Mouse (Mus musculus) heart, postnatal 36 days (tissue): Measurements from ENCODE around the gene Ankrd34b. TPM values are rescaled to one million over a fixed set of nuclear protein-coding genes. Genes with fewer than 3 reads are reported as not detected.

Experiments
- DNase-seq, 2 experiments: peaks; one replicate each; pipeline ENCODE4 v3.0.0; 2021 to 2022
- intact Hi-C: fragments of 180-260 bp; cut with DNase I; formaldehyde crosslinking; loops from one replicate; pipeline ENCODE4 v1.15.1; 2025
- total RNA-seq, 2 experiments: library from RNA; stranded (reverse); gene quantifications; 2 replicates each; pipeline ENCODE4 v1.2.3; 2021

Ankrd34b gene
- under 1 TPM in 1 of 2 experiments, not detected in 1; 0.08 TPM for total RNA-seq

DNA sequence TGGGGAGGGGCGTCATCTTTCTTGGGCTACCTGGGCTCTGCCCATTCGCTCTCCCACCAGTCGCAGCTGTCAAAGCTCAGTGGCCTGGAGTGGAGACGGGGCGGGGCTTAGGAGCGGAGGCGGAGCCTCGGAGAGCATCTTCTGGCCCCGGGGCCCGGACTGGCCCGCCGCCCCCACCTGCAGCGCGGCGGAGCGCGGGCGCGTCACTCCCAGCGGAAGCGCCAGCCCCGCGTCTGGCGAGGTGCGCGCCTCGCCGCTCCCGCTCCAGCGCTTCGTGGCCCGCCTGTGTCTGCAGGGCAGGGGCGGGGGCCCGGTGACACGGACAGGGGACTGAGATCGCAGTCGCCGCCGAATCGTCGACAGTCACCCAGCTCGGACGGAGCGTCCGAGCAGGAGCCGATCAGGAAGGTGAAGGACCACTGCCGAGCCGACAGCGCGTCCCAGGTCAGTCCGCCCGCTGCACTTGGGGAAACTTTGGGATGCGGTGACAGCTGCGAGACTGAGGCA is at the start of gene Ankrd34b:
Gene Ankrd34b, plus strand, starts transcription at position 139 of the 507 bp plus-strand sequence.
- intact Hi-C loops, result no loop called here
- DNase-seq, result no peak

DNA sequence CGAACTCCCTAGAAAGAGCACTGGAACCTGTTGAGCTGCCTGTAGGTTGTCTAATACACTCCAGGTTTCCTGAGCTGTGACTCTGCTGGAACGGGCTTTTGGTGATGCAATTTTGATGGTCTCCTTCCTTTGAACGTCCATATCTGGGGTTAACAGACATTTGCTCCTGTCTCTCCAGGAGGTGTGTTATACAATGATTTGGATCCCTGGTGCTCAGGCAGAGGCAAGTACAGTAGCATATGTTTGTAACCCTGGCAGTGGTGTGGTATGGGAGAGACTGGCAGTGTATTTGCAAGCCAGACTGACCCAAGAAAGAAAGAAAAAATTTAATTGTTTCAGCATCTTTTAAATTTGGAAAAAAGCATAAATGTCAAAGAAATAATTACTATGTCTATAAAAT is 38.3 kb upstream of the Ankrd34b start:
- intact Hi-C loops, result no loop called here
- DNase-seq, result no peak

DNA sequence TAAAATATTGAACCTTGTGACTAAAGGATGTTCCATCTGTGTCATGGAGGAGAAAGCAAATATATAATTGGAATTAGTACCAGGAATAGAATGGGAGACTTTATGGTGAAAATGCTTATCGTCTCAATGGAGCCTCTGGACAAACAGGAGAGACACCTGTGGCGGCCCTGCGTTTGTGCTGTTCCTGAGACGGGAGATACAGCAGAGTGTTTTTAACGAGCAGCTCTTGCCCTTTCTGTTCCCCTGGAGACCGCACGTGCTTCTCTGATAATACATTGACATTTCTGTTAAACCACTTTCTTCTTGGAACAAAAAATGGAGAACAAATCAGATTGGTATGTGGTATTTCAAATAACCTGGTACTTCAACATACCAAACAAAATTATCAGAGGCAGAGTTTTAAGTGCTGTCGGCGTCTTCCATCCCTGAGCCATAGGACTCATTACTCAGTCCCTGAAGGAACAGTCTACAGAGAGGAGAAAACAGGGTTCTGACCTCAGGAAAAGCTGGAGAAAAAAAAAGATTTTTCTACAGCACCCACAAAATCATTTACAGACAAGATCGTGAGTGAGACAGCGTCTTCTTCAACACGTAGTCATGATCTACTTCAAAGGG is 32.5 kb upstream of the Ankrd34b start:
- DNase-seq, result no peak
- intact Hi-C loops, result no loop called here

DNA sequence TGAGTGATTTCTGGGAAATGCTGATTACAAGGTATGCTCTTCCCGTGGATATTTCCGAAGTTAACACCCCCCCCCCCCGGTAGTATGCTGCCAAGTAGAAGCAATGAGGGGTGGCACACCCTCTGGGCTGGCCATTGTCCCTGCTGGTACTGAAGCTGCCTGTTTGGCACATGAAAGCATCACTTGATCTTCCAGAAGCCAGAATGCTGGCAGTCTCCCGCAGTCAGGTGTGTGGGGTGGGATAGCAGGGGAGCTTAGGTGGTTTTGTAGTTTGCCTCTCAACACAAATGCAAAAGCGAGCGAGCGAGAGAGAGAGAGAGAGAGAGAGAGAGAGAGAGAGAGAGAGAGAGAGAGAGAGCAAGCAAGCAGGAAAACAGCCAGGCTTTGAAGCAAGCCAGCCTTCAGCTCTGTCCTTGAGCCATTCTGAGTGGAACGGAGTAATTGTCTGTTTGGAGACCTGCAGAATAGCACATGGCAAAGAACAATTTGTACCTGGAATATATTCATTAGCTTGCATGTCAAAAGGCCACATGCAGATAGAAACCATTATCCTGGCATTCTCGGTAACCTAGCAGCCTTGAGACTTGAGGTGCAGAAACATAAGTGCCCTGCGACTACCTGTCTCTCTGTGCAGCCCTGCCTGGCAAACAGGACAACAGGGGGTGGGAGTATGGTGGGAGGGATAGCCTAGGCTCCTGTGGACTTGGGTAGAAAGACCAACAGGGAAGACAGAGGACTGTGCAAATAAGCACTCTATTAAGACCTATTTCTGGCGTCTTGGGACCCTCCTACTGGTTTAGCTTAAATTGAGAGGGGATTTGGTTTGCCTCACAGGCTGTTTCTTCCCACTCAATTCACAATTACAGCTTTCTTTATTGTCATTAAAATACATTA is 27.0 kb upstream of the Ankrd34b start:
- intact Hi-C loops, result no loop called here
- no peak for DNase-seq

DNA sequence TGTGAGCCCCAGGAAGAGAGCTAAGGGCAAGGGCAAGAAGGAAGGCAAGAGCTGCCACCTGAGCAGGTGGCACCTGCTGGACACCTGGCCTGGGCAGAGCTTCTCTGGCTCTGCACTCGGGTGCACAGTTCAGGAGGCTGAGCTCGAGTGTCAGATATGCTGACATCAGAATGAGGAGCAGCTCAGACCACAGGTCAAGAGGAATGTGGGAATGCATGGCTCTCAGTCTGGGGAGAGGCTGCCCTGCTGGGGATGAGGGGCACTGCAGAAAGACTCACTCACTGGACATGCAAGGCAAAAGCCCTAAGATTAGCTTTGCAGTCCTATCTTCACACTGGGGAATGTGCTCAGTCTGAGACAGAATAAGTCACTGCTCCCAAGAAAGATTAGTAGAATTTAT is 23.6 kb upstream of the Ankrd34b start:
- intact Hi-C loops, result no loop called here
- no peak for DNase-seq

DNA sequence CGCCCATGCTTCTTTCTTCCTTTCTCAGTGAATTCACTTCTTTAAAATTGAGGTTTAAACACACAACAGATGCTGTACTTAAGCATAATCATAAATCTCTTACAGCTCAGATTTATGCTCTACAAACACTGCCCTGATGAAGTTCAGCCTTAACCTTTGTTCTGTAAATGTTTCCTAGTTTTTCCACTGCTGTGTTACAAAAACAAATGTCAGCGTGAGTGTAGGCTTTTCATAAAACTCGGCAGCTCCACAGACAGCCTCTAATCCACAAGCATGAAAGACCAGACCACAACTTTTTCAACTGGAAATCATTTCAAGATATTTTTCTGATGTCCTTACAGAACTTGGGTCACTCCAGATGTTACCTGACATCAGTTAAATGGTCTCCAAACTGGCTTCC is 22.2 kb upstream of the Ankrd34b start:
- no peak for DNase-seq
- intact Hi-C loops, result no loop called here

DNA sequence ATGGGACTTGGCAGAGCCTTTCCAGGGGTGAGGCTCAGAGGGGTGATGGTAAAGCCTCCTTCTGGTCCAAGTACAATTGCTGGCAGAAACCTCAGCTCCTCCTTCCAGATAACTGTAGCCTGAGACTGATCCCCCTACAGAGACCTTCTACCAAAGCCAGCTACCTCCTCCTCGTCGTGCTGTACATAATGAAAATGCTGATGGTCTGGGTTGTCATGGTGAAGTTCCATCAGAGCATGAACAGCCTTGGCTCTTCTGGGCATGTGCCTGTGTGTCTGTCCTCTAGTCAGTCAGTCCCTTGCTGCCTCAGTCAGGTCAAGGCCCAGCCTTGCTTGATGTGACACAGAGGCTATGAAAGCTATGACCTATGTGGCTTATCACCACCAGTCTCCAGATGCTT is 15.2 kb upstream of the Ankrd34b start:
- intact Hi-C loops, result no loop called here
- no peak for DNase-seq

DNA sequence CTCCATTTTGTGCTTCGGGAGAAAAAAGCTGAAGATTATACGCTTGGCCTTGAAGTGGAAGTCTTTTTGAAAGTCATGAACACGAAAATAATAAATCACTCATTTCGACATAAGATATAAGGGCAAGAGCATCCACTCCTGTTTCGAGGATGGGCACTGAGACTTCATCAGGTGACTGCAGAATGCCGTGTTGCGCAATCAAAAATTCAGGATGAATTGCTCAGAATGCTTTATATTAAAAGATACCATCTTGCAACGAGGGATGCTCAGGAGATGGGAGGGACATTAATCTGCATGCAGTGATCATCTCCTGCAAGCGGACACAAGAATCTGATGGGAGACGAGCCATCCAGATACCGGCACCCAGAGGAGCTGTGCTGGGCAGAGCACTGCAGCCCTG is 6.1 kb upstream of the Ankrd34b start:
- intact Hi-C loops, result no loop called here
- DNase-seq, result no peak

DNA sequence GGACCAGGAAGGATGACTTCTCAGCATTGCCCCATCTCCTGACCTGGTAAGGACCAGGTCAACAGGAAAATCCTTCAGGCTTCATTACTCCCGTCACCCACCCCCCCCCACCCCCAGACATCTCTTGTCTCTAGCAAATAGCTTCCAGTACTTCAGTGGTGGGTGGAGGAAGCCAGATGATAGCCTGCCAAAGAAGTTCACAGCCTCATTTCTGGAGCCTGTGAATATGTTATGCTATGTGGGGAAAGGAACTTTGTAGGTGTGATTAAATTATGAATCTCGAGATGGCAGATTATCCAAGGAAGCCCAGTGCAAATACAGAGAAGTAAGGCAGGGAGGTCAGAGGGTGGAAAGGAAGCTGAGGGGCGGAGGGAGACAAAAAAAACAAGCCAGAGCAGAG is 2.0 kb upstream of the Ankrd34b start:
- intact Hi-C loops, result no loop called here
- DNase-seq, result no peak

DNA sequence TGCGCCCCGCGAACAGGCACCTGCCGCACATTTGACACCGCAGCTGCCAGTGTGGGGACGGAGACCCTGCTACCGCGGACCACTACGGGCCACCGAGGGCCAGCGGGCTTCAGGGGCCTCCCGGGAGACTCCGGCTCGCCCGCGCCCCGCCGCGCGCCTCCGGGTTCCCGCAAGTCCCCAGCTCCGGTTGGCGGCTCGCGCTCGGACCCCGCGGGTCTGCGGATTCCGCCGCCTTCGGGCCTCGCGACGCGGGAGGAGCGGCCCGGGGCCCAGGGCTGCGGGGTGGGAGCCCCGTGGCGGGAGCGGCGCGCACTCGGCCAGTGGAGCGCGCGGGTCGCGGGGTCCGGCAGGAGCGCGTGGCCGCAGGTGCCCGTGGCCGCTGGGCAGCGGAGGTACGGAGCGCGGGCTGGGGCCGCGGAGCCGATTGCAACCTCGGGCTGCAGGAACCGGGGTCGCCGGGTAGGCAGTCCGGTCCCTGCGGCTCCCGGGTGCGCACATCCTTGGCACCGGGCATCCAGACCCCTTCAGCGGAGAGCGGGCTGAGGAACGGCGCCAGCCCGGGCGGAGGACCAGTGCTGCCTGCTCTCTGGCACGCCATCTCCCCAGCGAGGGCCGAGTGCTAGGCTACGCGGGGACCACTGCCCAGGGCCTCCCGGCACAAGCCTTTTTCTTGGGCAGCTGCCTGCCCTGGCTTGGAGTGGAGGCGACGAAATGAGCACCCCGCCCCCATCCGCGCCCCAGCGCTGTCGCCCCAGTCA is 777 bp downstream of the Ankrd34b start:
- intact Hi-C loops, result no loop called here
- DNase-seq, result no peak

DNA sequence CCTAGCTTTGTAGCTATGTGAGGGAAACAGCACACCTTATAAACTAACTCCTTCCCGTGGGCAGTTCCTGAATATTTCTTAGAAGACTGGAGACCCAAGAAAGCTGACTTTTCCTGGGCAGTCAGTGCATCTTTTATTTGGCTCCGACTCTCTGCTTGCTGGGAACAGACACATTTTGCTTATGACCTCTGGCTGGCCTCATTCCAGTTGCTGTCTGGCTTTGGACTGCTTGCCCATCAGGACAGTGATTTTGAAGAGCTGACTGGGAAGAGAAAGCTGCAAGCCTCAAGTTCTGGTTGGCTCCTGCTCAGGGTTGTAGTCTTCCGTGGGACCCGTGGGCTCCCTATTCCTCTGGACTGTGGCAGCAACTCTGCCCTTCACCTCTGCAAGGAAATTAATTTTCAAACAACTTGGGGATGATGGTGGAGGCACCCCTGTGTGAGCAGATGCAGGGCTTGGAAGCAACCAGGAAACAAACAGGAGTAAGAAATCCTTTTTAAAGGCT is 1.7 kb downstream of the Ankrd34b start:
- DNase-seq, result no peak

DNA sequence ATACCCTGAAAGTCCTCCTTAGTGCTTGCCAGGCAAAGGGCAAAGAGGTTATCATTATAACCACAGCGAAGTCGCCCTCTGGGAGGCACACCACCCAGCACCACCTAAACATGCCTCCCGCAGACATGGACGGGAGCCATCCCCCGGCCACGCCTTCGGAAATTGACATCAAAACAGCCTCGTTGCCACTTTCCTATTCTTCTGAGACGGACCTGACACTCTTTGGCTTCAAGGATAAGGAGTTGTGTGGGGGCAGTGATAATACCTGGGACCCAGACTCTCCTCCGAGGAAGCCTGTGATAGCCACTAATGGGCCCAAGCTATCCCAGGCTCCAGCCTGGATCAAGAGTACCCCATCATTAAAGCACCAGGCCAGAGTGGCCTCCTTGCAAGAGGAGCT is 13.0 kb downstream of the Ankrd34b start:
- DNase-seq, result no peak
- intact Hi-C loops, result no loop called here

More for the DNA sequence above, 1.7 kb downstream of the Ankrd34b start:
- intact Hi-C loops, result no loop called here

DNA sequence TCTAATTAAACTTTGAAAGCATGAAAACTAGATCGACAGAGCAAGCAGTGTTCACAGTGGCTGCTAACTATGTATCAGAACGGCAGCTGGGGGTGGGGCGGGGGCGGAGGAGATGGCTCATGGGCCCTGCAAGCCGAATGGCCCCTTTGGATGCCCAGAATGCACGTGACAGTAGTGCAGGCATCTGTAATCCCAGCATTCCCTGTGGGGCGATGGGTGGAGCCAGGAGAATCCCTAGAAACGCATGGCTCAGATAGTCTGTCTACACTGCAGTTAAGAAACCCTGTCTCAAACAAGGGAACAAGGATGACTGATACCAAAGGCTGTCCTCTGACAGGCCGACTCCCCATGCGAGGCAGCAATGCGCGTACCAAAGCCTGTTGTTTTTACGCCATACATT is 14.6 kb downstream of the Ankrd34b start:
- no peak for DNase-seq
- intact Hi-C loops, result no loop called here

DNA sequence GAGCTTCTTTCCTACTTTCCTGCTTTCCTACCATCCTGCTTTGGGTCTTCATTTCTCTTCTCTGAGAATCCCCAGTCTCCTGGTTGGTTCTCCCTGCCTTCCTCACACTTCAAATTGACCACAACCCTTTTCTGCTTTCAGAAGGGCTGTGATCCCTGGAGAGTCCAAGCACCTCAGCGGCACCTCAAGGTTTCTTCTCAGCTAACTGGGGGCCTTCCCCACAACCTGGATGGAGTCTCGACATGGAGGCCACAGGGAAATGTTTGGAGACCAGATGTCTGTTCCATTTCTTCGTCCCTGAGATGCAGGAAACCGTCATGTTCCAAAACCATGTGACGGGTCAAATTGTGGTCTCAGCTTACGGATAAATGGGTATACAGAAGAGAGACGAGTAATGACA is 21.2 kb downstream of the Ankrd34b start:
- DNase-seq, result no peak
- intact Hi-C loops, result no loop called here

DNA sequence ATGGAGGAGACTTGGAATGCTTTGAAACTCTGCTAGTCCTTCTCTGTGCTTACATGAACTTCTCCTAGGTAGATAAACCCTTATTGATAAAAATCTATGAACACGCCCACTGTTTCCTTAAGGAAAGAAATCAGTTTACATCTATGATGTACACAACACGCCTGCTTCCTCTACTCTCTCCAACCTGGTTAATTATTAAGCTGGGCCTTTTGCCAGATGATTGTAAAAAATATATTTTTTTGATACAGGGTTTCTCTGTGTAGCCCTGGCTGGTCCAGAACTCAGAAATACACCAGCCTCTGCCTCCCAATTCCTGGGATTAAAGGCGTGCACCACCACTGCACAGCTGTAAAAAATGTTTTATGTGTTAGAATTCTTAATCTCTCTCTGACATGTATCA is 39.0 kb downstream of the Ankrd34b start:
- intact Hi-C loops, result no loop called here
- no peak for DNase-seq

DNA sequence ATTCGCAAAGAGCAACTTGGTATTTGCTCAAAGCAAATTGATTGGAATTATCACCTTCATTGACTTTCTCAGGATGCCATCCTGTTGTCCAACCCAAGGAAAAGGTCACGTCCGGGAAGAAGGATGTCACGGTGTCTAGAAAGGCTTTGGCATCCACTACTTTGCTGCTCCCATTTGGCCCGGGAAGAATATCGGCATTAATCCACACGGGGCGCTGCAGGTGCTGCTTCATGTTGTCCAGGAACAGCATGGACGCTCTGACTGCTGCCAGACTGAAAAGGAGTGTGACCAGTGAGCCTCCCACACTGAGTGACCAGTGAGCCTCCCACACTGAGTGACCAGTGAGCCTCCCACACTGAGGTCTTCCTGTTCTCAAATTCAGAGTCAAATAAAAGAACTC is 42.2 kb downstream of the Ankrd34b start:
- intact Hi-C loops, result no loop called here
- no peak for DNase-seq

DNA sequence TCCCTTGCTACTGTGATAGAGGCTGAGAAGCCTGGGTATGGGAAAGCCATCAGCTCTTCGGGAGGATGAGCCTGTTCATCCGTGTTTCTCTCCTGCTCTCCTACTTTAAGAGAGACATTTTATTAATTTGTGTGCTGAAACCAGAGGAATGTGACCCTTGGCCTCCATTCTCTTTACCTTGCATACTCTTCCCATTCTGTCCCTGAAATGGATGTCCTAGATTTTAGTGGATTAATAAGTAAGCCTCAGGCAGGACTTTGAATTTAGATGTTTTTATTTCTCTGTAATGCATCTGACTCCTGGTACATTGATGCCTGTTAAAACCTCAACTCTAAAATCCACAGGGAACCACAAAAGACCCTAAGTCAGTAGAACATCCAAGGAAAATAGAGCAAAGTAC is 43.7 kb downstream of the Ankrd34b start:
- intact Hi-C loops, result no loop called here
- no peak for DNase-seq

DNA sequence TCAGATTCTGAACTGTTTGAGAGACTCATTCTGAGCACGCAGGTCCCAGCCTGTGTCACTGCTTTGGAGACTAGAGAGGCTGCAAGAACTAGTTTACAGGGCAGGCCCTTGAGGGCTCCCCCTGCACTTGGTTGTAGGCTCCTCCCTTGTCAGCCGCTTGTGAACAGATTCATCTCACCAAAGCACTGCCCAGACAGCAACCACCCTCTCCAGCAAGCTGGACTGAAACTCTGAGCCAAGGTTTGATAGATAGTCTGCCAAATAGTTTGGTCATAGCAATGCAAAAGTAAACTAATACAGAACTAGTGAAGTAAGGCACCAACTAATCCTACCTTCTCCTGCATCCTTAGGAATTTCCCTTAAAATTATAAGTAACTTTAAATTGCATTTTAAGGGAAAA is 44.5 kb downstream of the Ankrd34b start:
- no peak for DNase-seq

DNA sequence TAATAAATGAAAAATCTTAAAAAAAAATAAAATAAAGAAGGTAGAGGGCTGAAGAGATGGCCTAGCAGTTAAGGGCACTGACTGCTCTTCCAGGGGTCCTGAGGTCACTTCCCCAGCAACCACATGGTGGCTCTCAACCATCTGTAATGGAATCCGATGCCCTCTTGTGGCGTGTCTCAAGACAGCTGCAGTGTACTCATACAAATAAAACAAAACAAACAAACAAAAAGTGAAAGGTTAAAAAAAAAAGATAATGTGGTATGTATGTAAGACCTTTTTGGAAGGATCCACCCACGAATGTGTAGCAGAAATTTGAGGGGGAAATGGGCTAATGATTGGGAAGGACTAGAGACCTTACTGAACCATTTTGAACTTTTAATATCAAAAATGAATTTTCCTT is 57.7 kb downstream of the Ankrd34b start:
- intact Hi-C loops, result loop anchor here (2.0 kb wide), 2 partner anchors 127 to 571 kb away; no protein-coding TSS in a partner anchor
- peak; percentile 35 to 36 for DNase-seq

More for the DNA sequence above, 44.5 kb downstream of the Ankrd34b start:
- intact Hi-C loops, result no loop called here

DNA sequence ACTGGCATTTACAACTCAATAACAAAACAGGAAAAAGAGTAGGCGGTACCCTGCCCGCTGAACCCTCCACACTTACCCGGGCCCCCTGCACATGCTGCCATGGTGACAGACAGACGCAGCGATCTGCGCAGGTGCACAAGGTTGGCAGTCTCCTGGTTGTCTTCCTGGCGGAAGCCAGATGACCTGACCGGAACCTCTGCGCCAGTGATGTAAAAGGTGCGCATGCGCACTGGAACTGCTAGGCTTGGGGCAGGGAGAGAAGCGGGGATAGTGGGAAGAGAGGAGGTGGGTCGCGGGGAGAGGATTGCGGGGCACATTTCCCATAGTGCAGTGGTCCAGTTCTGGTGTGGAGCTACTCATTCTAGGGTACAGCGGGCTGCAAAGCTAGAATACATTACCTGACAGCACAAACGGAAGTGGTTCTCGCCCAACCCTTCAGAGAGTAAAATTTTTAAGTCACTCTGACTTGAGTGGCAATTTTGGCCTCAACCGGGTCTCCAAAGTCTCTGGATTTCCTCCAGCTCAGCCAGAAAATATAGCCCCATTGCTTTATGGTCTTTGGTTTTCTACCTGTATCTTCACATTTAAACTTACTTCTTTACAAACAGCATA is 58.3 kb downstream of the Ankrd34b start, which contains the start of gene Fam151b:
Gene Fam151b, minus strand, starts transcription at position 164 of the 612 bp plus-strand sequence.
- DNase-seq, result peak; percentile 85 to 86
- intact Hi-C loops, result loop anchor here (2.0 kb wide), 2 partner anchors 127 to 571 kb away; no protein-coding TSS in a partner anchor
